Mouse (Mus musculus): ENCODE measurements around the gene Palm2.
"Not testable (repeated sequence)": the region's sequence is repeated elsewhere in the genome, so short reads cannot be mapped to it uniquely, and the experiment has no call there.

The Palm2 gene

GRCm38 (mm10) chr4:57433941-57434704 is at the start of gene Palm2:
Palm2 (plus strand) TSS chr4:57434247.
- DNase-seq (ENCODE audit: low spot score in 2 of 2): peak; percentile 75

DNA sequence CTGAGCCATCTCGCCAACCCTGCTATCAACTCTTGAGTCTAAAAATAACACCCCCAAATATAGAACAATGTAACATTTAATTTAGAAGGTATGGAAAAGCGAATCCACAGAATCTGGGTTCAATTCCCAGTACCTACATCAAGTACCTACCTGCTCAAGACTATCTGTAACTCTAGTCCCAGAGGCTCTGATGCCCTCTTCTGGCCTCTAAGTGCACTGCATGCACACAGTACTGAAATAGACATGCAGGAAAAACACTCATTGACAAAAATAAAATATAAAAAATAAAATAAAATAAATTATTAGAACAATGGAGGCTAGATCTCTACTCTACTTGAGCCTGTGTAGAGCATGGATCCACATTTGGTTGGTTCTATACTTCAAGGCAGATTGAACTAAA is 49.7 kb upstream of the Palm2 start:
- no peak for DNase-seq (ENCODE audit: low spot score in 2 of 2)

GRCm38 (mm10) chr4:57391103-57391502 is 42.9 kb upstream of the Palm2 start:
- no peak for DNase-seq (ENCODE audit: low spot score in 2 of 2)

GRCm38 (mm10) chr4:57396414-57396813 is 37.6 kb upstream of the Palm2 start:
- no peak for DNase-seq (ENCODE audit: low spot score in 2 of 2)

GRCm38 (mm10) chr4:57412385-57412784 is 21.7 kb upstream of the Palm2 start:
- not testable (repeated sequence) for DNase-seq (ENCODE audit: low spot score in 2 of 2)

DNA sequence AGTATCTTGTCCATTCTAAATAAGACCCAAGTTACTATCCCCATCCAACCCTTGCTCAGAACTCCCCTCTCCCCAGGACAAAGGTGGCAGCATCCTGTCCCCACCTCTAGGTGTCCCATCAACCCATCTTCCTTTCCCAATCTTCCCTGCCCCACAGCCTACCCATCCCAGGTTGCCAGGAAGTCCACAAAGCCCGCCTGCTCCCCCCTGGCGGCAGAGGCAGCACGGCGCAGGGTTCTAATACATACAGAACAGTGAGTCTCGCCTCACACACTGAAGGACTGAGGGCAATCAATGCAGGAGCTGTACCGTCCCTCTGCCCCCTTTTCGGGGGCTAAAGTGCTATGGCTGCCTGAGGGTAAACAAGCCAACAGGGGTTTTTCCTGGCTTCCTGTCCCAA is 21.0 kb upstream of the Palm2 start:
- DNase-seq (ENCODE audit: low spot score in 2 of 2): no peak

GRCm38 (mm10) chr4:57413670-57414069 is 20.4 kb upstream of the Palm2 start:
- not testable (repeated sequence) for DNase-seq (ENCODE audit: low spot score in 2 of 2)

- no peak for DNase-seq (ENCODE audit: low spot score in 2 of 2)
Measured at GRCm38 (mm10) chr4:57424011-57424410, 10.0 kb upstream of the Palm2 start.

DNA sequence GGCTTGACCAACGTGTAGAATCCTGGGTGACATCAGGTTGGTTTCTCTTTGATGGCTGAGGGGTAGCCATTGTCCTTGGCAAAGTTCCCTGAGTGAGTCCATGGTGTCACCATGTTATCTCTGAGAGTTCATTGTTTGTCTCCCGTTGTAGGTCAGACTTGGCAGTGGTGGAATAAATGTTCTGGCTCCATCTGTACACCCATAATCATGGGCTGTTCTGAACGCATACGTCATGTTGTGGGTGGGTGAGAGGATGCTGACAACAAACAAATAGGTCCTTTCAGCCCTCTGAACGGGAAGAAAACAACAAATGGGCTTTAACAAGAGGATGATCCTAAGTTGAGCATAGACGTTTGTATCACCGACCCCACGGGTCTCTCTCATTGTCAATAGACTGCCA is 5.7 kb upstream of the Palm2 start:
- DNase-seq (ENCODE audit: low spot score in 2 of 2): no peak

DNA sequence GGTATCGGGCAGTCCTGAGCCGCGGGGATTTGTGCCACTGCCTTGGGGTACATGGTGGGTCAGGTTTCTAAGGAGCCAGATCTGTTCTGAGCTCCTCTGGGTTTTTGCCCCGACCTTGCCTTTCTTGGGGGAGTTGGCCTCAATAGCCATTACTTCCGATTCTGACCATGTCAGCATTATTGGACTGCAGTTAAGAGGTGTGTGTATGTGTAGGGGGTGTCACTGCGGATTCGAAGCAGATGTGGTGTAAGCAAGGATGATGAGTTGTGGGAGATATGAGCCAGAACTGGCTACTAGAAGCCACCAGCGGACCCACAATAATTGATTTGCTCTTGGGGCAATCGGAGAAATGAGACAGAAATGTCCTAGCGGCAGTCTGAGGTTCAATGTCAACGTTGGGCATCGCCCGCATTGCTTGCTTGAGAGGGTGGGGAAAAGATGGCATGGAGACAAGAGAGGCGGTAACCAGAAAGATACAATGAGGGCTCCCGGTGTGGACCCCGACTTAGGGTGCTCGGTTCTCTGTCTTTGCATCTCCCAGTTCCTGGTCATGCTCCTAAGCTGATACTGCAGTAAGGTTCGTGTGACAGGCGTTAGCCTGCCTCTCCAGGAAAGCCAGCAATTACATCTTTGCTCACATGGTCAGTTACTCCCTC is 786 bp downstream of the Palm2 start:
- peak; percentile 17 to 22 for DNase-seq (ENCODE audit: low spot score in 2 of 2)

DNA sequence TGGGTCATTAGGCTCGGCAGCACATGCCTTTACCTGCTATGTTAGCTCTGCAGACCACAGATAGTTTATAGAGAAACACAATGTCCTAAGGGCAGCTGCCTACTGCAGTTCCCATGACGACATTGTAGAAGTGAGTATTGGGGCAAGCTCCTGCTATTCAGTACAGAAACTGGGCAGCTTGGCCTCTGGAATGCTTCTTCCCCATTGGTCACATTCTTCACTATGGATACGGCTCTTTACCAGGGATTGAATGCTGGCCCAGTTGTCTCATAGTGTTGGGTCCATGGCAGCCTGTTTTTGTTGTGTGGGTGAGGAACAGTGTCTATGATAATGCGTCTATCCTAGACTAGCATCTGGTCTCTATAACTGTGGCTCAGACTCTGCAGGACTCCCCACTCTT is 2.2 kb downstream of the Palm2 start:
- no peak for DNase-seq (ENCODE audit: low spot score in 2 of 2)

- DNase-seq (ENCODE audit: low spot score in 2 of 2): no peak
Measured at GRCm38 (mm10) chr4:57446082-57446481, 12.0 kb downstream of the Palm2 start.

GRCm38 (mm10) chr4:57446854-57447444 is 12.9 kb downstream of the Palm2 start:
- no peak for DNase-seq (ENCODE audit: low spot score in 2 of 2)

- peak in 1 of 2 experiments; percentile 30 for DNase-seq (ENCODE audit: low spot score in 2 of 2)
Measured at GRCm38 (mm10) chr4:57451896-57452295, 17.8 kb downstream of the Palm2 start.

GRCm38 (mm10) chr4:57452661-57453060 is 18.6 kb downstream of the Palm2 start:
- DNase-seq (ENCODE audit: low spot score in 2 of 2): no peak

- no peak for DNase-seq (ENCODE audit: low spot score in 2 of 2)
Measured at GRCm38 (mm10) chr4:57462378-57462777, 28.3 kb downstream of the Palm2 start.

DNA sequence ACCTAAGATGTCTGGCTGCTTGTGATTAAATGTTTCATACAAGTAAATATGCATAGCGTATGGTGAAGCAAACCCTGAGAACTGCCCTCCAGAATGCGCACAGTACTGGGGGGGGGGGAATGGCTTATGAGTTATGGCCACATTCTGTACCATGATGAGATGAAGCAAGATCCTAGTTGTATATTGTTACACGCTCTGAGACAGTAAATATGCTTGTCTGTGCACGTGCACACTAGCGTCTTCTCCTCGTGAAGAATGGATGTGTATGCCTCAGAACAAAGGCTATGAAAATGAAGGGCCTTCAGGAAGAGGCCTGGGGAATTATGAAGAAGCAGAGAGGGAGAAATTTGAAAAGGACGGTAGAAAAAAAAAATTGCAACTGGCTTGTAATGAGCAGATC is 48.4 kb downstream of the Palm2 start:
- no peak for DNase-seq (ENCODE audit: low spot score in 2 of 2)

- DNase-seq (ENCODE audit: low spot score in 2 of 2): peak in 1 of 2 experiments; percentile 9
Measured at GRCm38 (mm10) chr4:57486392-57486791, 52.3 kb downstream of the Palm2 start.

- peak in 1 of 2 experiments; percentile 7 for DNase-seq (ENCODE audit: low spot score in 2 of 2)
Measured at GRCm38 (mm10) chr4:57489887-57490286, 55.8 kb downstream of the Palm2 start.

DNA sequence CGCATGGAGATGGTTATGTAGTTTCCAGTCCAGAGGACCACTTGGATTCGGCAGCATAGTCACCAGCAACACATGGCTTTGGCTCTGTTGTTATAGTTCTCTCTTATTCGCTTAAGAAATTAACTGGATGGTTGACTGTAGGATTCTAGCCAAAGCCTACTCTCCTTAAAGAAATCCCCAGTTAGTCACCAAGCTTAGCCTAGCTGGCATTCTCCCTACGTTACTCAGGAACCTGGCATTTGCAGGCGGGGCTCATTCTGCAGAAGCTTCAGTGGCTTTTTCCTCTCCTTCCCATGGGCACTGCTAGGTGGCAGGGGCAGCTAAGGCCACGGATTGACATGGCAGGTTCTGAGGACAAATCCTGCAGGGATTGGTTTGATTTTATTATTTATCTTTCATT is 70.7 kb downstream of the Palm2 start:
- peak in 1 of 2 experiments; percentile 13 for DNase-seq (ENCODE audit: low spot score in 2 of 2)

GRCm38 (mm10) chr4:57510576-57510975 is 76.5 kb downstream of the Palm2 start:
- no peak for DNase-seq (ENCODE audit: low spot score in 2 of 2)

- no peak for DNase-seq (ENCODE audit: low spot score in 2 of 2)
Measured at GRCm38 (mm10) chr4:57511734-57512133, 77.7 kb downstream of the Palm2 start.

Data from frontal cortex, postnatal 36 days (tissue).